Mouse (Mus musculus) cerebellum, postnatal 10 days (tissue): ENCODE measurements around the gene Adgrg3.

Experiments
- DNase-seq, 2 experiments: peaks; one replicate each; pipeline ENCODE4 v3.0.0; 2021; ENCODE audit warnings: mixed read lengths in 2 of 2

The Adgrg3 gene

DNA sequence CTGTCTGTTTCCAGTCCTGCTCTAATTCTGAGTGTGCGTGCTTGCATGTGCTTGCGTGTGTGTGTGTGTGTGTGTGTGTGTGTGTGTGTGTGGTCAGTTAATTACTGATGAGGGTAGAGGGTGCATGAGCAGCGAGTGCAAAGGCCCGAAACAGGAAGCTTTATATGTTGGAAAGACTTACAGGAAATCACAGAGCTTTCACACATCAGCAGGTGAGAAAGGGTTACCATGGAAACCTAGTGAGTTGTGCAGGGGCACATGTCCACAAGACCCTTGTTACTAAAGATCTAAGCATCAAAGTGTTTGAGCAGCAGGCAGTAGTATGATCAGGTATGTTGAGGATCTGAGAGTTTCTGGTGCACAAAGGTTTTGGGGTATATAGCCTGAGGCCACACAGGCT is 66.8 kb downstream of the Adgrg3 start:
- DNase-seq: no peak

DNA sequence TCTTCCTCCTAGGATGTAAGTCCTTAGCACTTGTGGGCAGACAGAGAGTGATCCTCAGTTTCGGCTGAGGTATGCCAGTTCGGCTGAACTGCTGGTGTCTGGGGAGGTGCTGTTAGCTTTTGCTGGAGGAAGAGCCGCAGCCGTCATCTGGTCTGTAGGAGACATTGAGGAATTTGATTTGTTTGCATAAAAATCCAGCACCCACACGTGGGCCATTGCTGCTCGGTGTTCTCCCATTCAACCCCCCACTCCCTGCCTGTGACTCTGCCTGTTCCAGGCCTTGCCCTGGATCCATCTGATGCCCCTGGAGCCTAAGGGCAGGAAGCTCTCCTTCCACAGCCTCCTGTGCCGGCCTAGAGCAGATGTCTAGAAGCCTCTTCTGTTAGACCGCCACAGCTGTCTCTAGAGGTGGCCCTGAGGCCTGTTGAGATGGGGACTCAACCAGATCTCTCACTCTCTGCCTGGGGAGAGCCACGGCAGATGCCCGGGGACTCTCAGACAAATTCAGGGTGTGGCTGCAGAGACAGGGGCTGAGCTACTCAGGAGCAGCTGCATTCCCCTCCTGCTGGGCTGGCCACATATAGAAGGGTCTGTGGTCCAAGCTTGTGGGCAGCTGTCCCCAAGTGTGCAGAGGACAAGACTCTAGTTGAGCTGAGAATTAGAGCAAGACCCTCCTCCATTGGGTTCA is 67.4 kb downstream of the Adgrg3 start:
- no peak for DNase-seq

DNA sequence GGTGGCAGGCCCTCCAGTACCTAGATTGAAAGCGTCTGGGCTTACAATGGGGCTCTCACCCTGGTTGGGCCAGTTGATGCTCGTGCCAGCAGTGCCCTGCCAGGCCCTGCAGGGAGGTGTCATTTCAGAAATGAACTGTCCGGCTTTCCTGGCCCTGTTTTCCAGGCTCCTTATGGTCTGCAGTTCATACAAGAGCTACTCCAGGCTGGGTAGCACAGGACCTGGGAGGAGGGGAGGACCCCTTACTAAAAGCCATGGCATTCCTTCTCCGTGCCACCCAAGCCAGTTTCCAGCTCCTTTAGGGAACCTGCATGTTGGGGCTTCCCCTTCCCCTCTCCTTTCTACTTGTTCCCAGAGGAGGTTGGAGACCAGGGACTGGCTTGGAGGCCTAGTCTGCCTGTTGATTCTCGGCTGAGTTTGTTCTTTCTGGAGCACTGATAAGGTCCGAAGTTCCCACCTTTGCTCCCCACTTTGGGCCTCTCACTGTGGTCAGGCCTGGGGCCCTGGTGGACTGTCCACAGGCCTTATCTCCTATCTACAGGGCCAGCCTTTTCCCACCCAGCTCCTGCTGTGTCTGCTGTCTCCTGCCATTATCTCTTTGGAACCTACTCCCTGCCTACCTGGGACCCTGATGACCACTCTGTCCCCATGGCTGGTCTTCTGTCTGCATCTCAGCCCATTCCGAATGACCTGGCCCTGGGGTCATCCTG is 68.1 kb downstream of the Adgrg3 start:
- DNase-seq: peak in 1 of 2 experiments; percentile 30

DNA sequence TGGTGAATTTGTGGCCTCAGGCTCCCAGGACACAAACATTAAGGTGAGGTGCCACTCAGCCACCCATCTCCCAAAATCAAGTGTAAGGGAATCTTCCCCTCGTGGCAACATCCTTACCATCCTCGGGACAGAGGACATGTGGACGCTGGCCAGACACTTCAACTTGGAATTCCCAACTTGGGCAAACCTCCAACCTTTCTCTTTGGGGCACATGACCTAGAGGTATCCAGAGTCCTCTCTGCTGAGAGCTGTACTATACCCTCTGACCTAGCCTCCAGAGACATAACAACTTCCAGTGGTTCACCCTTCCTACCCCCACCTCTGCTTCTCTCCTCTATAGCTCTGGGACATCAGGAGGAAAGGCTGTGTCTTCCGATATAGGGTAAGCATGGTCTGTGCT is 76.1 kb downstream of the Adgrg3 start:
- no peak for DNase-seq
